Mouse (Mus musculus): ENCODE data around the gene Trp53bp2. TPM values are rescaled to one million over a fixed set of nuclear protein-coding genes. Genes with fewer than 3 reads are reported as not detected.

The Trp53bp2 gene
- total RNA-seq, 1 experiment from 2014 or later = 27.1 TPM

- ATAC-seq (replicated peaks; ENCODE audit: insufficient number of reproducible peaks, low FRiP score, low TSS enrichment, poor library complexity, severe bottlenecking) = peak; percentile 94
Observed at GRCm38 (mm10) chr1:182489803-182490452, 81.0 kb downstream of the Trp53bp2 start.

GRCm38 (mm10) chr1:182490568-182490967 is 81.6 kb downstream of the Trp53bp2 start:
- ATAC-seq (replicated peaks; ENCODE audit: insufficient number of reproducible peaks, low FRiP score, low TSS enrichment, poor library complexity, severe bottlenecking) = no peak

GRCm38 (mm10) chr1:182491839-182492238 is 82.9 kb downstream of the Trp53bp2 start:
- ATAC-seq (replicated peaks; ENCODE audit: insufficient number of reproducible peaks, low FRiP score, low TSS enrichment, poor library complexity, severe bottlenecking) = no peak

GRCm38 (mm10) chr1:182494285-182495145 is 85.5 kb downstream of the Trp53bp2 start:
- ATAC-seq (replicated peaks; ENCODE audit: insufficient number of reproducible peaks, low FRiP score, low TSS enrichment, poor library complexity, severe bottlenecking) = no peak

GRCm38 (mm10) chr1:182496685-182497084 is 87.7 kb downstream of the Trp53bp2 start:
- no peak for ATAC-seq (replicated peaks; ENCODE audit: insufficient number of reproducible peaks, low FRiP score, low TSS enrichment, poor library complexity, severe bottlenecking)

GRCm38 (mm10) chr1:182497736-182498135 is 88.8 kb downstream of the Trp53bp2 start:
- no peak for ATAC-seq (replicated peaks; ENCODE audit: insufficient number of reproducible peaks, low FRiP score, low TSS enrichment, poor library complexity, severe bottlenecking)

- no peak for ATAC-seq (replicated peaks; ENCODE audit: insufficient number of reproducible peaks, low FRiP score, low TSS enrichment, poor library complexity, severe bottlenecking)
Observed at GRCm38 (mm10) chr1:182499443-182500089, 90.6 kb downstream of the Trp53bp2 start.

- no peak for ATAC-seq (replicated peaks; ENCODE audit: insufficient number of reproducible peaks, low FRiP score, low TSS enrichment, poor library complexity, severe bottlenecking)
Observed at GRCm38 (mm10) chr1:182500224-182500623, 91.3 kb downstream of the Trp53bp2 start.

GRCm38 (mm10) chr1:182500843-182501242 is 91.9 kb downstream of the Trp53bp2 start:
- ATAC-seq (replicated peaks; ENCODE audit: insufficient number of reproducible peaks, low FRiP score, low TSS enrichment, poor library complexity, severe bottlenecking) = no peak

- no peak for ATAC-seq (replicated peaks; ENCODE audit: insufficient number of reproducible peaks, low FRiP score, low TSS enrichment, poor library complexity, severe bottlenecking)
Observed at GRCm38 (mm10) chr1:182501815-182502405, 92.9 kb downstream of the Trp53bp2 start.

GRCm38 (mm10) chr1:182502491-182503050 is 93.6 kb downstream of the Trp53bp2 start:
- ATAC-seq (replicated peaks; ENCODE audit: insufficient number of reproducible peaks, low FRiP score, low TSS enrichment, poor library complexity, severe bottlenecking) = no peak

GRCm38 (mm10) chr1:182503206-182503900 is 94.4 kb downstream of the Trp53bp2 start:
- ATAC-seq (replicated peaks; ENCODE audit: insufficient number of reproducible peaks, low FRiP score, low TSS enrichment, poor library complexity, severe bottlenecking) = no peak

GRCm38 (mm10) chr1:182504223-182504622 is 95.3 kb downstream of the Trp53bp2 start:
- ATAC-seq (replicated peaks; ENCODE audit: insufficient number of reproducible peaks, low FRiP score, low TSS enrichment, poor library complexity, severe bottlenecking) = peak; percentile 64

GRCm38 (mm10) chr1:182505291-182505690 is 96.3 kb downstream of the Trp53bp2 start:
- ATAC-seq (replicated peaks; ENCODE audit: insufficient number of reproducible peaks, low FRiP score, low TSS enrichment, poor library complexity, severe bottlenecking) = no peak

GRCm38 (mm10) chr1:182506229-182506986 is 97.4 kb downstream of the Trp53bp2 start:
- ATAC-seq (replicated peaks; ENCODE audit: insufficient number of reproducible peaks, low FRiP score, low TSS enrichment, poor library complexity, severe bottlenecking) = peak; percentile 47

GRCm38 (mm10) chr1:182509110-182509797 is 100.3 kb downstream of the Trp53bp2 start:
- no peak for ATAC-seq (replicated peaks; ENCODE audit: insufficient number of reproducible peaks, low FRiP score, low TSS enrichment, poor library complexity, severe bottlenecking)

GRCm38 (mm10) chr1:182511073-182511472 is 102.1 kb downstream of the Trp53bp2 start:
- ATAC-seq (replicated peaks; ENCODE audit: insufficient number of reproducible peaks, low FRiP score, low TSS enrichment, poor library complexity, severe bottlenecking) = no peak

Data from monocyte, adult 5-6 weeks (primary cell).